15 mouse cellular contexts compared by ENCODE assay signal in the genomic region with DNA sequence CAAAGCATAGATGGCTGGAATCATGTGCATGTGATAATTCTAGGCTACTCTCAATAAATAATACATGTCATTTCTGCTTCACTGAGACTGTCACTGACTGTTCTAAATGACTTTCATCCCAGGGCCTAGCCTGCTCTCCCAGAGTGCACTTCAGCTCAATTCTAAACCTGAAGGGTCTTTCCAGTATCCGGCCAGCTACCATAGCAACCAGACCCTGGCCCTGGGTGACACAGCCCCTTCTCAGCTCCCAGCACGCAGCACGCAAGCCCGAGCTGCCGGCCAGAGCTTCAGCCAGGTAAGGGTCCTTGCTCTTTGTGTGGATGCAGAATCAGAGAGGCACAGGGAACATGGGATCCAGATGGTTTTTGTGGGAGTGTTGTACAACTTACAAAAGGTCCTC.
DNase-seq lines count a peak whose midpoint lies in the region; ATAC-seq and TF ChIP-seq lines count a peak whose summit lies in the region.
"Had no signal": no experiment of that assay in that cellular context is flagged by ENCODE, and none has a peak within 500 bp of the region (broad histone marks: within the 10 kb centered on the region; RNA-seq: fewer than 3 reads in every experiment).

No protein-coding gene starts in this region.

- peaks cover 2% of the 10 kb centered on the region; the same call in 1 of the 2 replicates for H3K4me1 ChIP-seq in forebrain, embryonic 11.5 days (replicated peaks; ENCODE audit: control insufficient read depth, insufficient read depth, low read length)
- H3K4me1 ChIP-seq in forebrain, embryonic 10.5 days: peaks cover 11% of the 10 kb centered on the region
- peaks cover 11% of the 10 kb centered on the region for H3K4me1 ChIP-seq in forebrain, embryonic 14.5 days (ENCODE audit: control insufficient read depth, insufficient read depth, low read length)
- no peaks in the 10 kb centered on the region; the same call in 1 of the 2 replicates for H3K4me1 ChIP-seq in hindbrain, postnatal 0 days (ENCODE audit: insufficient read depth, low read length)
- 0 out of 2 replicates have a peak, but pooled peaks cover 4% of the 10 kb centered on the region for H3K4me1 ChIP-seq in neural tube, embryonic 12.5 days
- no peaks in the 10 kb centered on the region for H3K4me1 ChIP-seq in kidney, embryonic 14.5 days (ENCODE audit: control insufficient read depth, insufficient read depth, low read length)
- H3K4me1 ChIP-seq: embryonic facial prominence, embryonic 12.5 days; heart, embryonic 10.5 days; liver, embryonic 13.5 days had no signal

- TF ChIP-seq CTCF in hindbrain, postnatal 0 days (IDR thresholded peaks at IDR 0.05; ENCODE audit: low read depth): no peak

- no peaks in the 10 kb centered on the region for H3K27me3 ChIP-seq in forebrain, embryonic 11.5 days (ENCODE audit: control insufficient read depth, insufficient read depth, low read length)
- no peaks in the 10 kb centered on the region for H3K27me3 ChIP-seq in forebrain, embryonic 10.5 days (ENCODE audit: poor library complexity, severe bottlenecking)
- H3K27me3 ChIP-seq in forebrain, embryonic 14.5 days (replicated peaks; ENCODE audit: control insufficient read depth, insufficient read depth, low read length): no peaks in the 10 kb centered on the region
- no peaks in the 10 kb centered on the region for H3K27me3 ChIP-seq in hindbrain, postnatal 0 days (ENCODE audit: insufficient read depth, low read length)
- H3K27me3 ChIP-seq in neural tube, embryonic 12.5 days (replicated peaks): no peaks in the 10 kb centered on the region
- H3K27me3 ChIP-seq in kidney, embryonic 14.5 days (ENCODE audit: control insufficient read depth, insufficient read depth, low read length): no peaks in the 10 kb centered on the region
- H3K27me3 ChIP-seq: embryonic facial prominence, embryonic 12.5 days; liver, embryonic 13.5 days had no signal

- H3K9ac ChIP-seq in forebrain, embryonic 11.5 days (ENCODE audit: low read length): no peak overlapping the region
- no peak overlapping the region for H3K9ac ChIP-seq in forebrain, embryonic 14.5 days (ENCODE audit: low read length)
- no peak overlapping the region for H3K9ac ChIP-seq in hindbrain, postnatal 0 days (replicated peaks; ENCODE audit: low read length)
- no peak overlapping the region for H3K9ac ChIP-seq in neural tube, embryonic 12.5 days
- H3K9ac ChIP-seq in kidney, embryonic 14.5 days (ENCODE audit: low read depth, low read length): no peak overlapping the region
- H3K9ac ChIP-seq: embryonic facial prominence, embryonic 12.5 days; liver, embryonic 13.5 days had no signal

- H3K4me3 ChIP-seq in forebrain, embryonic 11.5 days (ENCODE audit: low read depth, low read length): no peak overlapping the region
- H3K4me3 ChIP-seq in forebrain, embryonic 10.5 days: no peak overlapping the region
- no peak overlapping the region for H3K4me3 ChIP-seq in forebrain, embryonic 14.5 days (ENCODE audit: low read depth, low read length)
- no peak overlapping the region for H3K4me3 ChIP-seq in hindbrain, postnatal 0 days (ENCODE audit: low read length)
- H3K4me3 ChIP-seq in neural tube, embryonic 12.5 days: no peak overlapping the region
- no peak overlapping the region for H3K4me3 ChIP-seq in kidney, embryonic 14.5 days (ENCODE audit: low read length)
- H3K4me3 ChIP-seq: embryonic facial prominence, embryonic 12.5 days; heart, embryonic 10.5 days; liver, embryonic 13.5 days had no signal

- H3K36me3 ChIP-seq in forebrain, embryonic 11.5 days (ENCODE audit: control insufficient read depth, insufficient read depth, low read length): no peaks in the 10 kb centered on the region
- no peaks in the 10 kb centered on the region for H3K36me3 ChIP-seq in forebrain, embryonic 10.5 days (replicated peaks)
- no peaks in the 10 kb centered on the region for H3K36me3 ChIP-seq in forebrain, embryonic 14.5 days (ENCODE audit: control insufficient read depth, insufficient read depth, low read length)
- peaks cover 3% of the 10 kb centered on the region; the same call in 1 of the 2 replicates for H3K36me3 ChIP-seq in hindbrain, postnatal 0 days (ENCODE audit: insufficient read depth, low read length)
- no peaks in the 10 kb centered on the region for H3K36me3 ChIP-seq in neural tube, embryonic 12.5 days
- H3K36me3 ChIP-seq in kidney, embryonic 14.5 days (ENCODE audit: control insufficient read depth, insufficient read depth, low read length): no peaks in the 10 kb centered on the region
- H3K36me3 ChIP-seq: embryonic facial prominence, embryonic 12.5 days; heart, embryonic 10.5 days; liver, embryonic 13.5 days had no signal

- DNase-seq in forebrain, embryonic 11.5 days (ENCODE audit: low spot score): no peak
- DNase-seq in forebrain, embryonic 10.5 days (ENCODE audit: extremely low spot score, low spot score): no peak
- DNase-seq in forebrain, embryonic 14.5 days (ENCODE audit: low spot score): peak; percentile 36
- no peak for DNase-seq in hindbrain, postnatal 0 days (ENCODE audit: low spot score)
- DNase-seq in c-Kit-positive CD71-positive TER-119-positive erythroid progenitor cells, embryonic 14.5 days (ENCODE audit: low spot score): no peak
- DNase-seq in urinary bladder, postnatal 4 days (ENCODE audit: low spot score in 2 of 2): no peak
- DNase-seq: cerebellum, adult 8-10 months; gastrocnemius, postnatal 10 days; kidney, adult 18-20 months; liver, embryonic 13.5 days; lung, postnatal 36 days had no signal

- H3K4me2 ChIP-seq in forebrain, embryonic 11.5 days (ENCODE audit: low read depth, low read length, severe bottlenecking): no peak overlapping the region
- H3K4me2 ChIP-seq in forebrain, embryonic 14.5 days (ENCODE audit: low read length): no peak overlapping the region
- no peak overlapping the region for H3K4me2 ChIP-seq in hindbrain, postnatal 0 days (ENCODE audit: low read depth, low read length)
- H3K4me2 ChIP-seq in neural tube, embryonic 12.5 days (replicated peaks): no peak overlapping the region
- no peak overlapping the region for H3K4me2 ChIP-seq in kidney, embryonic 14.5 days (replicated peaks; ENCODE audit: low read depth, low read length)
- H3K4me2 ChIP-seq: embryonic facial prominence, embryonic 12.5 days; liver, embryonic 13.5 days had no signal

- H3K27ac ChIP-seq in forebrain, embryonic 11.5 days (ENCODE audit: low read depth, low read length): no peak overlapping the region; the same call in 1 of the 2 replicates
- H3K27ac ChIP-seq in forebrain, embryonic 10.5 days: no peak overlapping the region
- peak overlapping the region; percentile 46; the same call in 1 of the 2 replicates for H3K27ac ChIP-seq in forebrain, embryonic 14.5 days (ENCODE audit: low read depth, low read length)
- H3K27ac ChIP-seq in hindbrain, postnatal 0 days: 0 out of 2 replicates have a peak overlapping the region, but pooled peaks have one; percentile 49
- H3K27ac ChIP-seq in neural tube, embryonic 12.5 days: no peak overlapping the region
- no peak overlapping the region for H3K27ac ChIP-seq in kidney, embryonic 14.5 days (ENCODE audit: low read depth, low read length)
- H3K27ac ChIP-seq: embryonic facial prominence, embryonic 12.5 days; heart, embryonic 10.5 days; liver, embryonic 13.5 days had no signal

- H3K9me3 ChIP-seq in forebrain, embryonic 11.5 days (ENCODE audit: control insufficient read depth, low read length): no peaks in the 10 kb centered on the region
- H3K9me3 ChIP-seq in forebrain, embryonic 10.5 days: no peaks in the 10 kb centered on the region
- H3K9me3 ChIP-seq in forebrain, embryonic 14.5 days (replicated peaks; ENCODE audit: control insufficient read depth, low read length): no peaks in the 10 kb centered on the region
- H3K9me3 ChIP-seq in hindbrain, postnatal 0 days (ENCODE audit: low read length): no peaks in the 10 kb centered on the region
- H3K9me3 ChIP-seq in neural tube, embryonic 12.5 days: no peaks in the 10 kb centered on the region
- H3K9me3 ChIP-seq in kidney, embryonic 14.5 days (ENCODE audit: control insufficient read depth, low read length): no peaks in the 10 kb centered on the region
- H3K9me3 ChIP-seq: embryonic facial prominence, embryonic 12.5 days; heart, embryonic 10.5 days; liver, embryonic 13.5 days had no signal

- WGBS in forebrain, embryonic 11.5 days: 22% methylated on average over 5 of the region's 5 CpGs
- 31% methylated on average over 5 of the region's 5 CpGs for WGBS in forebrain, embryonic 10.5 days
- WGBS in forebrain, embryonic 14.5 days: 19% methylated on average over 5 of the region's 5 CpGs
- 26% methylated on average over 5 of the region's 5 CpGs for WGBS in hindbrain, postnatal 0 days
- WGBS in neural tube, embryonic 12.5 days: 23% methylated on average over 5 of the region's 5 CpGs
- WGBS in kidney, embryonic 14.5 days: 18% methylated on average over 5 of the region's 5 CpGs

- 0 out of 2 replicates have a peak, but pooled peaks have one; percentile 24 for ATAC-seq in forebrain, embryonic 11.5 days (replicated peaks; ENCODE audit: low FRiP score)
- ATAC-seq in forebrain, embryonic 14.5 days: peak; percentile 74
- peak; percentile 70; the same call in 1 of the 2 replicates for ATAC-seq in hindbrain, postnatal 0 days
- peak; percentile 76 for ATAC-seq in neural tube, embryonic 12.5 days (ENCODE audit: low FRiP score, low read depth)
- ATAC-seq in kidney, embryonic 14.5 days (ENCODE audit: low FRiP score, low TSS enrichment): no peak

Comparison
In these comparisons a context has a peak if more than half of its experiments do, and no peak if none do; other contexts are left out.
1. H3K27ac ChIP-seq: peak in forebrain, embryonic 14.5 days (single experiment) and hindbrain, postnatal 0 days (single experiment); none in forebrain, embryonic 11.5 days (single experiment), forebrain, embryonic 10.5 days (single experiment), neural tube, embryonic 12.5 days (single experiment) and kidney, embryonic 14.5 days (single experiment).